ENCODE assay signal across 18 mouse cellular contexts in genomic region chr4:149339426-149340214, GRCm38 (mm10). TPM values are rescaled to one million over a fixed set of nuclear protein-coding genes. Genes with fewer than 3 reads are reported as not detected.
A peak's percentile ranks its signal among the peaks of the same experiment; 100 is the strongest.
DNase-seq lines count a peak whose midpoint lies in the region; ATAC-seq and TF ChIP-seq lines count a peak whose summit lies in the region.
"Had no signal": no experiment of that assay in that cellular context is flagged by ENCODE, and none has a peak within 500 bp of the region (broad histone marks: within the 10 kb centered on the region; RNA-seq: fewer than 3 reads in every experiment).

No protein-coding gene starts in this region.

- peaks cover 49% of the 10 kb centered on the region for H3K4me1 ChIP-seq in heart, embryonic 11.5 days (ENCODE audit: control insufficient read depth, insufficient read depth, low read length)
- peaks cover 5% of the 10 kb centered on the region for H3K4me1 ChIP-seq in heart, adult 2 months (ENCODE audit: control insufficient read depth, insufficient read depth, low read length)
- peaks cover 24% of the 10 kb centered on the region for H3K4me1 ChIP-seq in midbrain, embryonic 10.5 days
- no peaks in the 10 kb centered on the region for H3K4me1 ChIP-seq in midbrain, embryonic 16.5 days (ENCODE audit: control insufficient read depth, insufficient read depth, low read length)
- H3K4me1 ChIP-seq in liver, embryonic 13.5 days (replicated peaks): peaks cover 38% of the 10 kb centered on the region
- no peaks in the 10 kb centered on the region for H3K4me1 ChIP-seq in kidney, embryonic 14.5 days (ENCODE audit: control insufficient read depth, insufficient read depth, low read length)
- H3K4me1 ChIP-seq: embryonic facial prominence, embryonic 13.5 days; intestine, embryonic 15.5 days; kidney, embryonic 15.5 days; lung, embryonic 15.5 days had no signal

- no peak overlapping the region; the same call in 1 of the 2 replicates for H3K9ac ChIP-seq in heart, embryonic 11.5 days (ENCODE audit: low read depth, low read length)
- no peak overlapping the region for H3K9ac ChIP-seq in heart, adult 2 months (ENCODE audit: low read depth, low read length)
- H3K9ac ChIP-seq in midbrain, embryonic 16.5 days (ENCODE audit: low read depth, low read length): no peak overlapping the region
- 0 out of 2 replicates have a peak overlapping the region, but pooled peaks have one; percentile 6 for H3K9ac ChIP-seq in liver, embryonic 13.5 days
- no peak overlapping the region for H3K9ac ChIP-seq in kidney, embryonic 14.5 days (ENCODE audit: low read depth, low read length)
- H3K9ac ChIP-seq: embryonic facial prominence, embryonic 13.5 days; hindbrain, embryonic 14.5 days; intestine, embryonic 15.5 days; kidney, embryonic 15.5 days; lung, embryonic 15.5 days had no signal

- intact Hi-C loops in heart, adult 2 months (cut with DNase I): no loop called here

- H3K4me2 ChIP-seq in heart, embryonic 11.5 days: no peak overlapping the region
- no peak overlapping the region for H3K4me2 ChIP-seq in midbrain, embryonic 16.5 days (ENCODE audit: low read length)
- 0 out of 2 replicates have a peak overlapping the region, but pooled peaks have one; percentile 11 for H3K4me2 ChIP-seq in liver, embryonic 13.5 days
- no peak overlapping the region for H3K4me2 ChIP-seq in kidney, embryonic 14.5 days (replicated peaks; ENCODE audit: low read depth, low read length)
- H3K4me2 ChIP-seq: embryonic facial prominence, embryonic 13.5 days; hindbrain, embryonic 14.5 days; intestine, embryonic 15.5 days; kidney, embryonic 15.5 days; lung, embryonic 15.5 days had no signal

- H3K79me2 ChIP-seq in heart, adult 2 months (replicated peaks; ENCODE audit: control insufficient read depth, insufficient read depth, low read length): no peaks in the 10 kb centered on the region

- no peaks in the 10 kb centered on the region for H3K27me3 ChIP-seq in heart, embryonic 11.5 days (ENCODE audit: control insufficient read depth, insufficient read depth, low read length)
- no peaks in the 10 kb centered on the region for H3K27me3 ChIP-seq in heart, adult 2 months (ENCODE audit: control insufficient read depth, insufficient read depth, low read length)
- H3K27me3 ChIP-seq in midbrain, embryonic 10.5 days (ENCODE audit: low read depth, poor library complexity, severe bottlenecking): no peaks in the 10 kb centered on the region
- no peaks in the 10 kb centered on the region for H3K27me3 ChIP-seq in midbrain, embryonic 16.5 days (ENCODE audit: control insufficient read depth, insufficient read depth, low read depth, low read length)
- H3K27me3 ChIP-seq in liver, embryonic 13.5 days: no peaks in the 10 kb centered on the region
- no peaks in the 10 kb centered on the region for H3K27me3 ChIP-seq in kidney, embryonic 14.5 days (ENCODE audit: control insufficient read depth, insufficient read depth, low read length)
- H3K27me3 ChIP-seq: embryonic facial prominence, embryonic 13.5 days; intestine, embryonic 15.5 days; kidney, embryonic 15.5 days; lung, embryonic 15.5 days had no signal

- H3K9me3 ChIP-seq in heart, embryonic 11.5 days (replicated peaks; ENCODE audit: control insufficient read depth, low read length): no peaks in the 10 kb centered on the region
- no peaks in the 10 kb centered on the region for H3K9me3 ChIP-seq in midbrain, embryonic 10.5 days (replicated peaks)
- no peaks in the 10 kb centered on the region for H3K9me3 ChIP-seq in midbrain, embryonic 16.5 days (replicated peaks; ENCODE audit: control insufficient read depth, low read length, poor library complexity, severe bottlenecking)
- no peaks in the 10 kb centered on the region for H3K9me3 ChIP-seq in liver, embryonic 13.5 days (replicated peaks)
- H3K9me3 ChIP-seq in kidney, embryonic 14.5 days (ENCODE audit: control insufficient read depth, low read length): no peaks in the 10 kb centered on the region
- H3K9me3 ChIP-seq: embryonic facial prominence, embryonic 13.5 days; intestine, embryonic 15.5 days; kidney, embryonic 15.5 days; lung, embryonic 15.5 days had no signal

- H3K4me3 ChIP-seq in heart, embryonic 11.5 days (ENCODE audit: low read depth, low read length): no peak overlapping the region
- no peak overlapping the region for H3K4me3 ChIP-seq in heart, adult 2 months
- H3K4me3 ChIP-seq in midbrain, embryonic 10.5 days: no peak overlapping the region
- H3K4me3 ChIP-seq in midbrain, embryonic 16.5 days (ENCODE audit: low read depth, low read length): no peak overlapping the region
- H3K4me3 ChIP-seq in liver, embryonic 13.5 days (replicated peaks): no peak overlapping the region
- no peak overlapping the region for H3K4me3 ChIP-seq in kidney, embryonic 14.5 days (ENCODE audit: low read length)
- H3K4me3 ChIP-seq: embryonic facial prominence, embryonic 13.5 days; intestine, embryonic 15.5 days; kidney, embryonic 15.5 days; lung, embryonic 15.5 days had no signal

- peaks cover 19% of the 10 kb centered on the region; the same call in 1 of the 2 replicates for H3K36me3 ChIP-seq in heart, embryonic 11.5 days (ENCODE audit: control insufficient read depth, insufficient read depth, low read length)
- 0 out of 2 replicates have a peak, but pooled peaks cover 3% of the 10 kb centered on the region for H3K36me3 ChIP-seq in heart, adult 2 months (ENCODE audit: control insufficient read depth, insufficient read depth, low read length)
- peaks cover 95% of the 10 kb centered on the region for H3K36me3 ChIP-seq in midbrain, embryonic 10.5 days
- peaks cover 37% of the 10 kb centered on the region for H3K36me3 ChIP-seq in midbrain, embryonic 16.5 days (ENCODE audit: control insufficient read depth, insufficient read depth, low read length)
- H3K36me3 ChIP-seq in liver, embryonic 13.5 days: peaks cover 75% of the 10 kb centered on the region
- peaks cover 87% of the 10 kb centered on the region for H3K36me3 ChIP-seq in kidney, embryonic 14.5 days (ENCODE audit: control insufficient read depth, insufficient read depth, low read length)

- ATAC-seq in heart, embryonic 11.5 days (replicated peaks; ENCODE audit: insufficient number of reproducible peaks, low FRiP score, low TSS enrichment): no peak
- no peak for ATAC-seq in midbrain, embryonic 16.5 days
- peak; percentile 56 for ATAC-seq in liver, embryonic 13.5 days (ENCODE audit: low read depth)
- ATAC-seq in kidney, embryonic 14.5 days (ENCODE audit: low FRiP score, low TSS enrichment): no peak
- ATAC-seq in activated CD4-positive, CD25-positive, alpha-beta regulatory T cell, adult 4 months: no peak

- no peak for TF ChIP-seq POLR2A in heart, adult 2 months (IDR thresholded peaks at IDR 0.05; ENCODE audit: insufficient read depth, low read depth, low read length)

- no peak for TF ChIP-seq EP300 in heart, adult 2 months (IDR thresholded peaks at IDR 0.05; ENCODE audit: insufficient read depth, low read depth, low read length)

- DNase-seq in heart, adult 2 months: no peak
- no peak for DNase-seq in midbrain, embryonic 10.5 days (ENCODE audit: low spot score)
- DNase-seq in liver, embryonic 13.5 days: peak; percentile 22
- DNase-seq in urinary bladder, postnatal 25 days (ENCODE audit: low spot score): no peak
- DNase-seq: B cell, adult 2 months; cerebellum, postnatal 25 days; gastrocnemius, postnatal 10 days; right cerebral cortex, adult 18-20 months; thymus, adult 18-20 months had no signal

- no peak for TF ChIP-seq CTCF in heart, adult 2 months (IDR thresholded peaks at IDR 0.05)

- 43% methylated on average over 5 of the region's 5 CpGs for WGBS in heart, embryonic 11.5 days (ENCODE audit: insufficient replicate concordance)
- WGBS in heart, adult 2 months: 69% methylated on average over 5 of the region's 5 CpGs
- WGBS in midbrain, embryonic 10.5 days: 70% methylated on average over 5 of the region's 5 CpGs
- WGBS in midbrain, embryonic 16.5 days: 59% methylated on average over 5 of the region's 5 CpGs
- 26% methylated on average over 5 of the region's 5 CpGs for WGBS in liver, embryonic 13.5 days (ENCODE audit: insufficient replicate concordance)
- 57% methylated on average over 5 of the region's 5 CpGs for WGBS in kidney, embryonic 14.5 days

- peak overlapping the region; percentile 50 for H3K27ac ChIP-seq in heart, embryonic 11.5 days (ENCODE audit: low read depth, low read length)
- no peak overlapping the region for H3K27ac ChIP-seq in heart, adult 2 months
- H3K27ac ChIP-seq in midbrain, embryonic 10.5 days (replicated peaks): peak overlapping the region; percentile 23; the same call in 1 of the 2 replicates
- no peak overlapping the region for H3K27ac ChIP-seq in midbrain, embryonic 16.5 days (ENCODE audit: low read length)
- no peak overlapping the region for H3K27ac ChIP-seq in liver, embryonic 13.5 days
- no peak overlapping the region for H3K27ac ChIP-seq in kidney, embryonic 14.5 days (ENCODE audit: low read depth, low read length)
- H3K27ac ChIP-seq: embryonic facial prominence, embryonic 13.5 days; hindbrain, embryonic 14.5 days; intestine, embryonic 15.5 days; kidney, embryonic 15.5 days; lung, embryonic 15.5 days had no signal

RNA-seq across cellular contexts. Expression of gene Kif1b, which starts 32.1 kb away (rescaled TPM):
- polyA plus RNA-seq in heart, embryonic 11.5 days (2014; fragmentation: Nextera tagmentation; extraction: Ambion mirVana): 47.8 and 49.6 TPM in 2 replicates
- 100 to 1,000 TPM; 154 to 186 TPM for total RNA-seq in heart, adult 2 months (2021)
- polyA plus RNA-seq in heart, adult 2 months (2012; rRNA removed): 41.6 and 79.2 TPM in 2 replicates
- 63.4 and 82.4 TPM in 2 replicates for polyA plus RNA-seq in midbrain, embryonic 10.5 days (2016; fragmentation: Nextera tagmentation; extraction: Ambion mirVana)
- 118 and 142 TPM in 2 replicates for polyA plus RNA-seq in midbrain, embryonic 16.5 days (2015; fragmentation: Nextera tagmentation; extraction: Ambion mirVana)
- polyA plus RNA-seq in liver, embryonic 13.5 days (2015; fragmentation: Nextera tagmentation; extraction: Ambion mirVana): 5.1 and 6.7 TPM in 2 replicates
- 25.6 and 35.7 TPM in 2 replicates for polyA plus RNA-seq in kidney, embryonic 14.5 days (2014; fragmentation: Nextera tagmentation; extraction: Ambion mirVana)
- polyA plus RNA-seq in activated CD4-positive, CD25-positive, alpha-beta regulatory T cell, adult 4 months (2017; shearing (Covaris generic)): 10 to 100 TPM; 11.0 to 15.4 TPM

Comparison
In these comparisons a context has a peak if more than half of its experiments do, and no peak if none do; other contexts are left out.
1. H3K27ac ChIP-seq: peak in heart, embryonic 11.5 days (single experiment) and midbrain, embryonic 10.5 days (single experiment); none in heart, adult 2 months (single experiment), midbrain, embryonic 16.5 days (single experiment), liver, embryonic 13.5 days (single experiment) and kidney, embryonic 14.5 days (single experiment).